Mouse (Mus musculus) CH12F3 (cell line): ENCODE results near the gene Trub2.
"Not testable (repeated sequence)": the region's sequence is repeated elsewhere in the genome, so short reads cannot be mapped to it uniquely, and the experiment has no call there.

Experiments used
- in situ Hi-C: fragments of 300-500 bp; cut with MboI; formaldehyde crosslinking; loops from 2 replicates; pipeline ENCODE4 v1.14.3; 2020; ENCODE audit warnings: low sequenced_read_pairs

Gene Trub2

GRCm38 (mm10) chr2:29781256-29781655 is 7.0 kb downstream of the Trub2 start:
- in situ Hi-C loops, result not testable (repeated sequence)

DNA sequence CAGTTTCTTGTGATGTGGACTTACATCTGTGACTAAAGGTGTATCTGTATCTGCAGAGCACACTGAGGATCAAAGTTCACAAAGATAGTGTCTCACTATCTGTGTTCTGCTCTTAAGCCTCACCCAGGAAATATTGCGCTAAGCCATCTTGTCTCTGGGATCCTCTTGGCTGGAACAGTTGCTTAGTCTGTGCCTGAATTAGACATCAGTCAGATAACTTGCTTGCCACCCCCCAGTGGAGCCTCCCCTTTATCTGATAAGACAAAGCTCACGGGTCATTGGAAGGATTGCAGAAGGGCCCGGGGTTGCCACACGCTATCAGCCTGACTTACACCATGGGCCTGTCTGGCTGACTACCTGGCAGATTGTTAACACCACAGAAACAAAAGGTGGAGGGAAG is 15.0 kb downstream of the Trub2 start:
- in situ Hi-C loops, result no loop called here

- in situ Hi-C loops, result no loop called here
Observed at GRCm38 (mm10) chr2:29771611-29772461, 16.5 kb downstream of the Trub2 start.

DNA sequence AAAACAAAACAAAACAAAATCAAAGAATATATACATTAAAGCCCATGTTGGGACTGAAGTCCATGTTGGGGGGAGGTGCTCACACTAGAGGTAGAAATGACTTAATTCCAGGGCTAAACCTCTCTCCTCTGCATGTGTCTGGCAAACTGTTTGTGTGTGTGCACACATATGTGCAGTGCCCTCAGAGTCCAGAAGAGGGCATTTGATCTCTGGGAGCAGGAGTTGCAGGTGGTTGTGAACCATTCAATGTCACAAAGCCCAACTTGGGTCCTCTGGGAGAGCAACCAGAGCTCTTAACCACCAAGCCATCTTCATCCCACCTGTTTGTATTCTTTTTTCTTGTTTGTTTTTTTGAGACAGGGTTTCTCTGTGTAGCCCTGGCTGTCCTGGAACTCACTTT is 18.1 kb downstream of the Trub2 start:
- in situ Hi-C loops, result no loop called here

GRCm38 (mm10) chr2:29768901-29769300 is 19.4 kb downstream of the Trub2 start:
- in situ Hi-C loops, result no loop called here

- in situ Hi-C loops, result no loop called here
Observed at GRCm38 (mm10) chr2:29767976-29768709, 20.2 kb downstream of the Trub2 start.

DNA sequence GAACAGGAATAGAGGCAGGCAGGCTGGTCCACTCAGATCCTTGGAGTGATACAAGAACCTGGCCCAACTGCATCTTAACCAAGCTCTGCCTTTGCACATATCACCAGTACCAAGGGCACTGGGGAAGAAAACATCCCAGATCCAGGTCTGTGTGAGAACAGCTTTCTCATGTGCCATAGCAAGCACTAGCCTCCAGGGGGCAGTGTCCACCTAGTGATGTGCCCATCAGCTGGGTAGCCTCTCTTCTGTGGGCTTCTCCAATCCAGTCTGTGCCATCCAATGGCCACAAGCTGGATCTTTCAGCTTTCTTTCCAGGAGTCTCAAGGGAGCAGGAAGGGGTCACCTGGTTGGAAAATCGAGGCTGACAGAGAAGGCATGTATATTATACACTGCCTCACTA is 23.5 kb downstream of the Trub2 start:
- in situ Hi-C loops, result no loop called here

- in situ Hi-C loops, result no loop called here
Observed at GRCm38 (mm10) chr2:29755693-29756092, 32.6 kb downstream of the Trub2 start.

GRCm38 (mm10) chr2:29752397-29752796 is 35.9 kb downstream of the Trub2 start:
- in situ Hi-C loops, result no loop called here

- in situ Hi-C loops, result no loop called here
Observed at GRCm38 (mm10) chr2:29751497-29751896, 36.8 kb downstream of the Trub2 start, which contains the start of gene Gm13420. Gene Gm13420, minus strand, starts transcription at chr2:29751685.

GRCm38 (mm10) chr2:29748499-29748898 is 39.8 kb downstream of the Trub2 start:
- in situ Hi-C loops, result no loop called here

- in situ Hi-C loops, result no loop called here
Observed at GRCm38 (mm10) chr2:29747852-29748251, 40.5 kb downstream of the Trub2 start.

DNA sequence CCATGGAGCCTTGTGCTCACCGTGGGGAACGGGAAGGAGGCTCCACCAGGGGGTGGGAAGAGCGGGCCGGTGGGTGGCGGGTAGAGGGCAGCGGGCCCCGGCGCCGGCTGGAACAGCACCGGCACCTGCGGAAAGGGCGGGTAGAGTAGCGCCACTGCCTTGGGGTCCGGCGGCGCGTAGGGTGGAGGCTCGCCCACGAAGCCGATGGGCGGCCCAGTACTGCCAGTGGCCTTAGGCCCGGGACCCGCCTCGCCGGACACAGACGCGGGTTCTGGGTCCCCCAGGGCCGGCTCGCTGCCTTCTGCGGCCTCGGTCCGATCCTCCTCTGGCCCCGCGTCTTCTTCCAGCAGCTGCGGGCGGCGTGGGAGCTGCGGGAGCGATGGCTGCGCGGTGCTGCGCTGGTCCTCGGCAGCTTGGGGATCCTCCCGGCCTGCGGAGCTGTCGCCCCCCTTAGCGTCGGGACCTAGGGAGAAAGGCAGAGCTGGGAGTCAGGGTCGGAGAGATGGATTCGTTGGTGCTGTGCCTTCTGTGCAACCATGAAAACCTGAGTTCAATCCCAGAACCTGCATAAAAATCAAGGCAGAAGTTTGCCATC is 41.0 kb downstream of the Trub2 start:
- in situ Hi-C loops, result no loop called here

DNA sequence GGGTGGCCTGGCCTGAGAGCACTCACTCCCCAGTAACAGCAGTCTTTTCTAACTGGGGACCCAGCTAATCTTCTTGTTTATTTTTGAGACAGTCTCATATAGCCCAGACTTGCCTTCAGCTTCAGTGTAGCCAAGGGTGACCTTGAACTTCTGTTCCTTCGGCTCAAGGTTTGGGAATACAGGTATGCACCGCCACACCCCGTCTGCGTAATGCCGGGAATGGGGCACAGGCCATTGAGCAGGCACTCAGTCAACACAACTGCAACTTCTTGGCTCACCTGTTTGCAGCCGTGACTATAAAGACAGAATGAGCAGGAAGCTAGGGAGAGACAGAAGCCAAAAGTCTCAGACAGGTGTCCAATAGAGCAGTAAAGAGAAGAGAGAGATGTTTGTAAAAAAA is 44.0 kb downstream of the Trub2 start:
- in situ Hi-C loops, result no loop called here

DNA sequence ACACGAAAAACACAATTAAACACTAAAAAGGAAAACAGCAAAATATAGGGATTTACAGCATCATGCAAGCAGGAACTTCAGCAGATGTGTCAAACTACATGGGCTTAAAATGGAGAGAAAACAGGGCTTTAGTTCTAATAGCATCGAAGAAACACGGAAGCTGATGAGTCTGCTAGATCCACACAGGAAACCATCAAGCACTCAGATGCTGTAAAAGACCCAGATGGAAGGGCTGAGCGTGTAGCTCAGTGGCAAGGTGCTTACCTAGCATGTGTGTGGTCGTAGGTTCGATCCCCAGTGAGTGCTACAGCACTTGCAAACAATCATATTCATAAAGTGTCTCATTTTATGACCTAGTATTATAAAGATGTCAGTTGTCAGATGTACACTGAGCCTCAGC is 47.1 kb downstream of the Trub2 start:
- in situ Hi-C loops, result no loop called here

- in situ Hi-C loops, result no loop called here
Observed at GRCm38 (mm10) chr2:29739368-29739767, 48.9 kb downstream of the Trub2 start.

- in situ Hi-C loops, result no loop called here
Observed at GRCm38 (mm10) chr2:29738799-29739198, 49.5 kb downstream of the Trub2 start.

GRCm38 (mm10) chr2:29737209-29737925 is 50.9 kb downstream of the Trub2 start:
- in situ Hi-C loops, result no loop called here

- in situ Hi-C loops, result no loop called here
Observed at GRCm38 (mm10) chr2:29735708-29736107, 52.6 kb downstream of the Trub2 start.

GRCm38 (mm10) chr2:29733348-29733747 is 55.0 kb downstream of the Trub2 start:
- in situ Hi-C loops, result no loop called here

- in situ Hi-C loops, result no loop called here
Observed at GRCm38 (mm10) chr2:29732559-29732958, 55.7 kb downstream of the Trub2 start.
